Mouse (Mus musculus) bone marrow, adult 2 months (tissue): ENCODE data around the gene Hoxc5.

Source experiments
- CTCF ChIP-seq: fragments of 200-500 bp; IDR thresholded peaks from 2 replicates; pipeline ENCODE4 v1.5.1; 2011; ENCODE audit warnings: low read length, control low read depth; ENCODE audit not compliant: control insufficient read depth, insufficient read depth
- POLR2A ChIP-seq: fragments of 200-500 bp; IDR thresholded peaks from 2 replicates; pipeline ENCODE4 v1.6.1; 2011; ENCODE audit warnings: low read depth, mild to moderate bottlenecking, control low read depth, low read length, borderline replicate concordance; ENCODE audit not compliant: control insufficient read depth

DNA sequence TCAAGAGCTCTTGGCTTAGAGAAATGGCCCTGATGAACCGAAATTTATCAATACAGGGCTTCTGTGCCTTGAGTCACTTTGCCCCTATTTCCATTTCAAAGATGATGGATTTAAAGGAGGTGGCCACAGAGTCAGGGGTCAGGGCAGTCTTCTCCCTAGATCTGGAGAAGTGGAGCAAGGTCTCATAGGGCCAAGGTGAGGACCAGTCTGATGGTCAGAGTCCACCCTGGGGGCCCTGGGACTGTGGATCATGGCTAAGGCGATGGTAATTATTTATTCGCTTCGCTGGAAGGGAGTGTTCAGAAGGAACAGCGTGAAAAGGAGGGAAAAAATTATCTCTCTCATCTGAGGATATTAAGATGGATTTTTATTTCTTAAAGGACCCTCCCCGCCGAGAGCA is 7.8 kb downstream of the Hoxc5 start:
- no peak for TF ChIP-seq POLR2A
- TF ChIP-seq CTCF: no peak
